Comparison of ENCODE assay signal across 8 mouse cellular contexts in genomic region chr9:35188700-35189099, GRCm38 (mm10). TPM values are rescaled to one million over a fixed set of nuclear protein-coding genes. Genes with fewer than 3 reads are reported as not detected.
A peak's percentile ranks its signal among the peaks of the same experiment; 100 is the strongest.
DNase-seq lines count a peak whose midpoint lies in the region.

No protein-coding gene starts in this region.

- peak; percentile 35 to 64 for DNase-seq in adrenal gland, adult (ENCODE audit: inconsistent age in 2 of 2, low spot score in 1 of 2)
- DNase-seq in adrenal gland, adult 8-10 months = no peak
- DNase-seq in left cerebral cortex, adult 18-20 months (ENCODE audit: low spot score in 2 of 2) = peak; percentile 48 to 58
- DNase-seq in left cerebral cortex, adult 11 months (ENCODE audit: low spot score) = no peak
- peak; percentile 29 to 34 for DNase-seq in frontal cortex, postnatal 14 days (ENCODE audit: low spot score in 2 of 2)
- peak; percentile 24 to 44 for DNase-seq in left cerebral cortex, postnatal 25 days (ENCODE audit: low spot score in 2 of 2)
- no peak for DNase-seq in embryo, embryonic 10.5 days (ENCODE audit: low spot score)
- no peak for DNase-seq in thymus, postnatal 36 days

- intact Hi-C loops in left cerebral cortex, postnatal 25 days (cut with DNase I) = no loop called here

RNA-seq across cellular contexts. Expression of gene Srpr, which starts 11.3 kb away (rescaled TPM):
- total RNA-seq in adrenal gland, adult 8-10 months (2022) = 100 to 1,000 TPM; 140 to 169 (median 165) TPM
- total RNA-seq in left cerebral cortex, adult 18-20 months (2021) = 10 to 100 TPM; 65.5 to 68.8 TPM
- total RNA-seq in left cerebral cortex, postnatal 25 days (2021) = 10 to 100 TPM; 65.3 to 68.5 TPM

RNA-seq across cellular contexts. Expression of gene Tirap, which starts 11.4 kb away (rescaled TPM):
- 1 to 10 TPM; 6.1 to 9.6 (median 6.5) TPM for total RNA-seq in adrenal gland, adult 8-10 months (2022)
- 1 to 10 TPM; 2.4 to 2.7 TPM for total RNA-seq in left cerebral cortex, adult 18-20 months (2021)
- 1 to 10 TPM; 1.2 to 1.7 TPM for total RNA-seq in left cerebral cortex, postnatal 25 days (2021)

RNA-seq across cellular contexts. Expression of gene Dcps, which starts 12.8 kb away (rescaled TPM):
- total RNA-seq in adrenal gland, adult 8-10 months (2022) = 10 to 100 TPM; 23.6 to 34.1 (median 29.9) TPM
- 10 to 100 TPM; 14.7 to 18.6 TPM for total RNA-seq in left cerebral cortex, adult 18-20 months (2021)
- 10 to 100 TPM; 17.0 to 17.9 TPM for total RNA-seq in left cerebral cortex, postnatal 25 days (2021)

RNA-seq across cellular contexts. Expression of gene Foxred1, which starts 22.2 kb away (rescaled TPM):
- 10 to 100 TPM; 48.5 to 62.4 (median 56.3) TPM for total RNA-seq in adrenal gland, adult 8-10 months (2022)
- 10 to 100 TPM; 29.7 to 36.0 TPM for total RNA-seq in left cerebral cortex, adult 18-20 months (2021)
- total RNA-seq in left cerebral cortex, postnatal 25 days (2021) = 10 to 100 TPM; 35.0 to 42.5 TPM

Comparison
In these comparisons a context has a peak if more than half of its experiments do, and no peak if none do; other contexts are left out.
1. DNase-seq: peak in adrenal gland, adult (2 of 2), left cerebral cortex, adult 18-20 months (2 of 2), frontal cortex, postnatal 14 days (2 of 2) and left cerebral cortex, postnatal 25 days (2 of 2); none in adrenal gland, adult 8-10 months (single experiment), left cerebral cortex, adult 11 months (single experiment), embryo, embryonic 10.5 days (single experiment) and thymus, postnatal 36 days (0 of 2).